Mouse (Mus musculus): ENCODE results near the gene Mapk10. TPM values are rescaled to one million over a fixed set of nuclear protein-coding genes. Genes with fewer than 3 reads are reported as not detected.
A peak's percentile ranks its signal among the peaks of the same experiment; 100 is the strongest.

Gene Mapk10
- 61.3 and 85.6 TPM in 2 replicates for polyA plus RNA-seq (2014; fragmentation: Nextera tagmentation; extraction: Ambion mirVana)

- WGBS, result 4% methylated on average over 16 of the region's 16 CpGs
- H3K4me3 ChIP-seq (ENCODE audit: low read depth, low read length), result peak within 1 kb of the TSS; percentile 52
- ATAC-seq, result peak; percentile 99
Observed at GRCm38 (mm10) chr5:103211101-103211848, at the start of gene Mapk10. TSS of gene Mapk10 (minus strand) at chr5:103211334.

GRCm38 (mm10) chr5:103256144-103256543, 45.0 kb upstream of the Mapk10 start:
- Histone ChIP-seq H3K9me3 (replicated peaks; ENCODE audit: control insufficient read depth, low read length) (no peaks in the 10 kb centered on the region), H3K27me3 (replicated peaks; ENCODE audit: control insufficient read depth, insufficient read depth, low read length) (no peaks in the 10 kb centered on the region), H3K9ac (ENCODE audit: low read length) (no peak overlapping the region), H3K36me3 (ENCODE audit: control insufficient read depth, insufficient read depth, low read length) (no peaks in the 10 kb centered on the region), H3K4me3 (ENCODE audit: low read depth, low read length) (no peak overlapping the region), H3K4me1 (ENCODE audit: control insufficient read depth, insufficient read depth, low read length) (no peaks in the 10 kb centered on the region), H3K4me2 (ENCODE audit: low read length) (no peak overlapping the region), H3K27ac (ENCODE audit: low read depth, low read length) (no peak overlapping the region)
- 93% methylated on average over 5 of the region's 5 CpGs for WGBS
- no peak for DNase-seq (ENCODE audit: low spot score)
- no peak for ATAC-seq

More at GRCm38 (mm10) chr5:103211101-103211848, at the start of gene Mapk10:
- Histone ChIP-seq H3K4me2 (ENCODE audit: low read length) (peak within 1 kb of the TSS; percentile 60), H3K36me3 (ENCODE audit: control insufficient read depth, insufficient read depth, low read length) (no peaks in the 10 kb centered on the region), H3K9ac (ENCODE audit: low read length) (peak within 1 kb of the TSS; percentile 76), H3K9me3 (replicated peaks; ENCODE audit: control insufficient read depth, low read length) (no peaks in the 10 kb centered on the region), H3K4me1 (ENCODE audit: control insufficient read depth, insufficient read depth, low read length) (0 out of 2 replicates have a peak, but pooled peaks cover 7% of the 10 kb centered on the region), H3K27ac (ENCODE audit: low read depth, low read length) (peak within 1 kb of the TSS; percentile 82), H3K27me3 (replicated peaks; ENCODE audit: control insufficient read depth, insufficient read depth, low read length) (no peaks in the 10 kb centered on the region)
- peak; percentile 98 for DNase-seq (ENCODE audit: low spot score)

GRCm38 (mm10) chr5:103242430-103242829, 31.3 kb upstream of the Mapk10 start:
- WGBS, result 72% methylated on average over 1 of the region's 1 CpGs
- Histone ChIP-seq H3K9me3 (replicated peaks; ENCODE audit: control insufficient read depth, low read length) (no peaks in the 10 kb centered on the region), H3K9ac (ENCODE audit: low read length) (no peak overlapping the region), H3K4me3 (ENCODE audit: low read depth, low read length) (no peak overlapping the region), H3K27me3 (replicated peaks; ENCODE audit: control insufficient read depth, insufficient read depth, low read length) (no peaks in the 10 kb centered on the region), H3K27ac (ENCODE audit: low read depth, low read length) (no peak overlapping the region), H3K36me3 (ENCODE audit: control insufficient read depth, insufficient read depth, low read length) (no peaks in the 10 kb centered on the region), H3K4me1 (ENCODE audit: control insufficient read depth, insufficient read depth, low read length) (no peaks in the 10 kb centered on the region), H3K4me2 (ENCODE audit: low read length) (no peak overlapping the region)
- DNase-seq (ENCODE audit: low spot score), result no peak
- ATAC-seq, result no peak

DNA sequence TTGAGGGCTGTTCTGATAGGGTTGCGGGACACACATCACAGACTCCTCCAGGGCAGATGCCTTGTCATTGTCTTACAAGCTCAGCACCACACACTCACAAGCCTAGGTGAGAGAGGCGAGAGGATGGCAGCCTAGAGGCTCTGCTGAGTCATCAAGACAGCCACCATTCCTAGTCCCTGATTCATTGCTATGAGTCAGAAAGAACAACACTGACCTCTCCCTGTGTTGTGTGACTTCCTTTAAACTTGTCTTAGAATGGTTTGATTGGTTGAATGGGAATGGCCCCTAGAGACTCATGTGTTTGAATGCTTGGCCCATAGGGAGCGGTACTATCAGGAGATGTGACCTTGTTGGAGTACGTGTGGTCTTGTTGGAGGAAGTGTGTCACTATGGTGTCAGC, 20.7 kb upstream of the Mapk10 start:
- ATAC-seq, result no peak
- 93% methylated on average over 4 of the region's 4 CpGs for WGBS

GRCm38 (mm10) chr5:103230334-103230733, 19.2 kb upstream of the Mapk10 start:
- Histone ChIP-seq H3K36me3 (ENCODE audit: control insufficient read depth, insufficient read depth, low read length) (no peaks in the 10 kb centered on the region), H3K4me3 (ENCODE audit: low read depth, low read length) (no peak overlapping the region), H3K27me3 (replicated peaks; ENCODE audit: control insufficient read depth, insufficient read depth, low read length) (no peaks in the 10 kb centered on the region), H3K27ac (ENCODE audit: low read depth, low read length) (no peak overlapping the region), H3K4me2 (ENCODE audit: low read length) (no peak overlapping the region), H3K9me3 (replicated peaks; ENCODE audit: control insufficient read depth, low read length) (no peaks in the 10 kb centered on the region), H3K9ac (ENCODE audit: low read length) (no peak overlapping the region), H3K4me1 (ENCODE audit: control insufficient read depth, insufficient read depth, low read length) (no peaks in the 10 kb centered on the region)
- DNase-seq (ENCODE audit: low spot score), result no peak
- WGBS, result 89% methylated on average over 5 of the region's 5 CpGs
- ATAC-seq, result no peak

More for the DNA sequence above, 20.7 kb upstream of the Mapk10 start:
- no peaks in the 10 kb centered on the region for H3K27me3 ChIP-seq (replicated peaks; ENCODE audit: control insufficient read depth, insufficient read depth, low read length)
- no peak overlapping the region for H3K27ac ChIP-seq (ENCODE audit: low read depth, low read length)
- H3K4me2 ChIP-seq (ENCODE audit: low read length), result no peak overlapping the region
- H3K4me1 ChIP-seq (ENCODE audit: control insufficient read depth, insufficient read depth, low read length), result no peaks in the 10 kb centered on the region
- no peak for DNase-seq (ENCODE audit: low spot score)
- no peaks in the 10 kb centered on the region for H3K36me3 ChIP-seq (ENCODE audit: control insufficient read depth, insufficient read depth, low read length)
- H3K4me3 ChIP-seq (ENCODE audit: low read depth, low read length), result no peak overlapping the region
- H3K9ac ChIP-seq (ENCODE audit: low read length), result no peak overlapping the region
- no peaks in the 10 kb centered on the region for H3K9me3 ChIP-seq (replicated peaks; ENCODE audit: control insufficient read depth, low read length)

DNA sequence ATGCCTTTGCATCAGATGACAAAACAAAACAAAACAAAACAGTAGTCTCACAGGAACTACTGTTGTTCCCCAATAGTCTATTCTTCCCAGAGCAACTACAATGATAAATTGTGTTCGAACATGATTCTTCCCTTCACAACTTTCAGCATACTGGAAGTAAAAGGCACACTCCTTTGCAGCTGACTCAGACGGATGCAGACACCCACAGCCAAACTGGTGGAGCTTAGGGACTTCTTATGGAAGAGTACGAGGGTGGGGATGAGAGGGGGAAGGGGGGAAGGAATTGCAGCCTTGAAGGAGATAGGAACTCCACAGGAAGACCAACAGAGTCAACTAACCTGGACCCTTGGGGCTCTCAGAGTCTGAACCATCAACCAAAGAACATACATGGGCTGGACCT, 18.2 kb upstream of the Mapk10 start:
- H3K9ac ChIP-seq (ENCODE audit: low read length), result no peak overlapping the region
- no peak overlapping the region for H3K27ac ChIP-seq (ENCODE audit: low read depth, low read length)
- no peaks in the 10 kb centered on the region for H3K27me3 ChIP-seq (replicated peaks; ENCODE audit: control insufficient read depth, insufficient read depth, low read length)
- H3K4me1 ChIP-seq (ENCODE audit: control insufficient read depth, insufficient read depth, low read length), result no peaks in the 10 kb centered on the region
- 81% methylated on average over 3 of the region's 3 CpGs for WGBS
- DNase-seq (ENCODE audit: low spot score), result no peak
- H3K36me3 ChIP-seq (ENCODE audit: control insufficient read depth, insufficient read depth, low read length), result no peaks in the 10 kb centered on the region
- no peak overlapping the region for H3K4me2 ChIP-seq (ENCODE audit: low read length)
- H3K4me3 ChIP-seq (ENCODE audit: low read depth, low read length), result no peak overlapping the region
- no peak for ATAC-seq
- no peaks in the 10 kb centered on the region for H3K9me3 ChIP-seq (replicated peaks; ENCODE audit: control insufficient read depth, low read length)

DNA sequence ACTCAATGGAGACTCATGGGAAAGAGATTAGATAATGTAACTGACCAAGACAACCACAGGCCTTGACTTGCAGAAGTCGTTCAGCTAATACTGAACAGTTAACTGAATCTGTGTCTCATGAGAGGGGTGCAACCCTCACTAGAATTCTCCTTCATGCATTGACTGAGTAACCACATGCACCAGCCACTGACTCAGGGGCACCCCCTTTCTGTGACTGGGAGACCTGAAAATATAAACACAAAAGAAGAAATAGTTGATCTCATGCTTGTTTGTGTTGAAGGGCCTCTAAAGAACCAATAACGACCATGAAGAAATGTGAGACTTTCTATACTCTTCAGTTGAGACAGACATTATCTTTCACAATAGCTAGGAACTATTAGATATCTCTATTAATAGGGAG, 10.9 kb upstream of the Mapk10 start:
- H3K27me3 ChIP-seq (replicated peaks; ENCODE audit: control insufficient read depth, insufficient read depth, low read length), result no peaks in the 10 kb centered on the region
- DNase-seq (ENCODE audit: low spot score), result no peak
- no peak overlapping the region for H3K27ac ChIP-seq (ENCODE audit: low read depth, low read length)
- WGBS, result 48% methylated on average over 2 of the region's 2 CpGs
- H3K4me1 ChIP-seq (ENCODE audit: control insufficient read depth, insufficient read depth, low read length), result no peaks in the 10 kb centered on the region
- H3K4me3 ChIP-seq (ENCODE audit: low read depth, low read length), result no peak overlapping the region
- no peak overlapping the region for H3K4me2 ChIP-seq (ENCODE audit: low read length)
- H3K9ac ChIP-seq (ENCODE audit: low read length), result no peak overlapping the region
- no peaks in the 10 kb centered on the region for H3K36me3 ChIP-seq (ENCODE audit: control insufficient read depth, insufficient read depth, low read length)
- H3K9me3 ChIP-seq (replicated peaks; ENCODE audit: control insufficient read depth, low read length), result no peaks in the 10 kb centered on the region
- no peak for ATAC-seq

GRCm38 (mm10) chr5:103210644-103211043, 490 bp downstream of the Mapk10 start:
- peak; percentile 35 for ATAC-seq
- H3K4me2 ChIP-seq (ENCODE audit: low read length), result peak overlapping the region; percentile 60
- peak overlapping the region; percentile 76 for H3K9ac ChIP-seq (ENCODE audit: low read length)
- no peaks in the 10 kb centered on the region for H3K9me3 ChIP-seq (replicated peaks; ENCODE audit: control insufficient read depth, low read length)
- peak; percentile 36 for DNase-seq (ENCODE audit: low spot score)
- 0 out of 2 replicates have a peak, but pooled peaks cover under 1% of the 10 kb centered on the region for H3K36me3 ChIP-seq (ENCODE audit: control insufficient read depth, insufficient read depth, low read length)
- H3K27me3 ChIP-seq (replicated peaks; ENCODE audit: control insufficient read depth, insufficient read depth, low read length), result no peaks in the 10 kb centered on the region
- H3K27ac ChIP-seq (ENCODE audit: low read depth, low read length), result peak overlapping the region; percentile 82
- H3K4me1 ChIP-seq (ENCODE audit: control insufficient read depth, insufficient read depth, low read length), result 0 out of 2 replicates have a peak, but pooled peaks cover 7% of the 10 kb centered on the region
- H3K4me3 ChIP-seq (ENCODE audit: low read depth, low read length), result peak overlapping the region; percentile 52
- WGBS, result 7% methylated on average over 6 of the region's 6 CpGs

GRCm38 (mm10) chr5:103210018-103210417, 1.1 kb downstream of the Mapk10 start:
- DNase-seq (ENCODE audit: low spot score), result peak; percentile 38
- peak overlapping the region; percentile 60 for H3K4me2 ChIP-seq (ENCODE audit: low read length)
- peaks cover 6% of the 10 kb centered on the region for H3K36me3 ChIP-seq (ENCODE audit: control insufficient read depth, insufficient read depth, low read length)
- H3K27ac ChIP-seq (ENCODE audit: low read depth, low read length), result peak overlapping the region; percentile 34; the same call in 1 of the 2 replicates
- no peaks in the 10 kb centered on the region for H3K27me3 ChIP-seq (replicated peaks; ENCODE audit: control insufficient read depth, insufficient read depth, low read length)
- H3K4me1 ChIP-seq (ENCODE audit: control insufficient read depth, insufficient read depth, low read length), result 0 out of 2 replicates have a peak, but pooled peaks cover 7% of the 10 kb centered on the region
- peak overlapping the region; percentile 52 for H3K4me3 ChIP-seq (ENCODE audit: low read depth, low read length)
- WGBS, result 41% methylated on average over 3 of the region's 3 CpGs
- no peaks in the 10 kb centered on the region for H3K9me3 ChIP-seq (replicated peaks; ENCODE audit: control insufficient read depth, low read length)
- peak overlapping the region; percentile 76 for H3K9ac ChIP-seq (ENCODE audit: low read length)
- no peak for ATAC-seq

All from forebrain, embryonic 14.5 days (tissue).